Mouse (Mus musculus) layer of hippocampus, adult 11-12 months (tissue): Measurements from ENCODE around the gene Vwa8.
"Not testable (repeated sequence)": the region's sequence is repeated elsewhere in the genome, so short reads cannot be mapped to it uniquely, and the experiment has no call there.

Source experiments
- DNase-seq: peaks from one replicate; pipeline ENCODE4 v3.0.0; 2022; ENCODE audit warnings: low spot score

The Vwa8 gene

GRCm38 (mm10) chr14:78984296-78984695 is 135.4 kb downstream of the Vwa8 start:
- no peak for DNase-seq

GRCm38 (mm10) chr14:78987543-78987942 is 138.7 kb downstream of the Vwa8 start:
- DNase-seq, result peak; percentile 51

GRCm38 (mm10) chr14:78992456-78992855 is 143.6 kb downstream of the Vwa8 start:
- no peak for DNase-seq

- DNase-seq, result no peak
Measured at GRCm38 (mm10) chr14:78993515-78993914, 144.7 kb downstream of the Vwa8 start.

GRCm38 (mm10) chr14:78996359-78996758 is 147.5 kb downstream of the Vwa8 start:
- no peak for DNase-seq

- no peak for DNase-seq
Measured at GRCm38 (mm10) chr14:79003576-79003975, 154.7 kb downstream of the Vwa8 start.

GRCm38 (mm10) chr14:79017710-79018109 is 168.9 kb downstream of the Vwa8 start:
- DNase-seq, result not testable (repeated sequence)

- no peak for DNase-seq
Measured at GRCm38 (mm10) chr14:79018564-79018963, 169.7 kb downstream of the Vwa8 start.

- DNase-seq, result no peak
Measured at GRCm38 (mm10) chr14:79021725-79022124, 172.9 kb downstream of the Vwa8 start.

- DNase-seq, result no peak
Measured at GRCm38 (mm10) chr14:79028996-79029575, 180.2 kb downstream of the Vwa8 start.

GRCm38 (mm10) chr14:79030715-79031114 is 181.9 kb downstream of the Vwa8 start:
- DNase-seq, result no peak

- peak; percentile 67 for DNase-seq
Measured at GRCm38 (mm10) chr14:79031230-79031740, 182.4 kb downstream of the Vwa8 start.

GRCm38 (mm10) chr14:79033396-79033795 is 184.5 kb downstream of the Vwa8 start:
- DNase-seq, result no peak

- no peak for DNase-seq
Measured at GRCm38 (mm10) chr14:79034511-79034913, 185.7 kb downstream of the Vwa8 start.

- DNase-seq, result no peak
Measured at GRCm38 (mm10) chr14:79035575-79035974, 186.7 kb downstream of the Vwa8 start.

- DNase-seq, result no peak
Measured at GRCm38 (mm10) chr14:79047186-79047585, 198.3 kb downstream of the Vwa8 start.

- no peak for DNase-seq
Measured at GRCm38 (mm10) chr14:79047956-79048355, 199.1 kb downstream of the Vwa8 start.

- DNase-seq, result no peak
Measured at GRCm38 (mm10) chr14:79049544-79049943, 200.7 kb downstream of the Vwa8 start.

GRCm38 (mm10) chr14:79065636-79066035 is 216.8 kb downstream of the Vwa8 start:
- no peak for DNase-seq

- DNase-seq, result no peak
Measured at GRCm38 (mm10) chr14:79069515-79069914, 220.7 kb downstream of the Vwa8 start.

- no peak for DNase-seq
Measured at GRCm38 (mm10) chr14:79074786-79075185, 225.9 kb downstream of the Vwa8 start.

- DNase-seq, result no peak
Measured at GRCm38 (mm10) chr14:79076560-79077300, 227.9 kb downstream of the Vwa8 start.

GRCm38 (mm10) chr14:79083573-79083972 is 234.7 kb downstream of the Vwa8 start:
- no peak for DNase-seq

- no peak for DNase-seq
Measured at GRCm38 (mm10) chr14:79086006-79086405, 237.2 kb downstream of the Vwa8 start.
